Mouse (Mus musculus) embryo, embryonic 11 days (tissue): ENCODE results near the gene Timm22.

ENCODE experiments used
- DNase-seq: peaks from one replicate; pipeline ENCODE4 v3.0.0-alpha.2; 2015

Timm22 gene

DNA sequence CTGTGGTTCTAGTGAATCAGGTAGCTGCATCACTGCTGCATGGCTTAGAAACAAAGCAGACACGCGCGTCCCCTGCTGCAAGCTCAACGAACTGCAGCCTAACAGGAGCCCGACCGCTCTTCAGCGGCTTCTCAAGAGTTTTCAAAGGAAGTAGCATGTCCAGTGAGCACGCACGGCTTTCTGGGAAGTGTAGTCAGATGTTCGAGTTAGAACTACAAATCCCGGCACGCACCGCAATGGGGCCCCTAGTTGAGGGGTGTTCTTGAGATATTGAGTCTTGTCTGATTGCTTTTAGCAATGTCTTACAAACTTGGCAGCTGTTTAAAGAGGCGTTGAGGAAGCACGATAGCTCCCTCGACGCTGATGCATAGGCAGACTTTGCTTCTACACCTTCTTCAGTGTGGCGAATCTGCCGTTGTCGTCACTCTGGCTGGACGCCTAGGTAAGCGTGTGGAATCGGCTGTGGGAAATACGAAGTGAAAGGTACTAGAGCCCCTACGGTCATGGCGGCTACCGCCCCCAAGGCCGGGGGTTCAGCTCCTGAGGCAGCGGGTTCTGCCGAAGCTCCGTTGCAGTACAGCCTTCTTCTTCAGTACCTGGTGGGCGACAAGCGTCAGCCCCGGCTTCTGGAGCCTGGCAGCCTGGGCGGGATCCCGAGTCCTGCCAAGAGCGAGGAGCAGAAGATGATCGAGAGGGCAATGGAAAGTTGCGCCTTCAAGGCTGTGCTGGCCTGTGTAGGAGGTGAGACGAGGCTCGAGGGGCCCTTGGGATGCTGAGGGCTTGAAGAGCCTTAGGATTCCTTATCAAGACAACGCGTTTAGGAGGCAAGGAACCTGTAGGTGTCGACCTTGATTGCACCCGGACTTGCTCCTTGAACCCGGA, at the start of gene Timm22:
Timm22 (plus strand) TSS at position 251 of the 882 bp plus-strand sequence.
- DNase-seq: peak; percentile 97

DNA sequence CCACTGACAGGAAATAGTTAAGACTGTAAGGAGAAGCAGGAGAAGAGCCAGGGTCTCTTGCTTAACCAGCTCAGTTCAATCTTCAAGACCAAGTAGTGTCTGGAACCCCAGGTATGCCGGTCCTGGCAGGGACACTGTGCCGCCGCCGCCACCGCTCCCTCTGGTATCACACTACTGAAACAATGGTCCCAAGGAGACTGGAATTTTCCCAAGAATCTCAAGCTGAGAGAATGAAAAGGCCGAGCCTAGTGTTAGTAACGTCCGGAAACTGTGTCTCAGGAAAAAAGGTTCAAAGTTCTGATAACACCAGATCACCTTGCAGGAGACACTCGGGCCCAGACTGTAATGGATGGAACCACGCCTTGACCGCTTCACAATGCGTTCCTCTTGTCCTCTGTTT, 49.3 kb upstream of the Timm22 start:
- DNase-seq: no peak

DNA sequence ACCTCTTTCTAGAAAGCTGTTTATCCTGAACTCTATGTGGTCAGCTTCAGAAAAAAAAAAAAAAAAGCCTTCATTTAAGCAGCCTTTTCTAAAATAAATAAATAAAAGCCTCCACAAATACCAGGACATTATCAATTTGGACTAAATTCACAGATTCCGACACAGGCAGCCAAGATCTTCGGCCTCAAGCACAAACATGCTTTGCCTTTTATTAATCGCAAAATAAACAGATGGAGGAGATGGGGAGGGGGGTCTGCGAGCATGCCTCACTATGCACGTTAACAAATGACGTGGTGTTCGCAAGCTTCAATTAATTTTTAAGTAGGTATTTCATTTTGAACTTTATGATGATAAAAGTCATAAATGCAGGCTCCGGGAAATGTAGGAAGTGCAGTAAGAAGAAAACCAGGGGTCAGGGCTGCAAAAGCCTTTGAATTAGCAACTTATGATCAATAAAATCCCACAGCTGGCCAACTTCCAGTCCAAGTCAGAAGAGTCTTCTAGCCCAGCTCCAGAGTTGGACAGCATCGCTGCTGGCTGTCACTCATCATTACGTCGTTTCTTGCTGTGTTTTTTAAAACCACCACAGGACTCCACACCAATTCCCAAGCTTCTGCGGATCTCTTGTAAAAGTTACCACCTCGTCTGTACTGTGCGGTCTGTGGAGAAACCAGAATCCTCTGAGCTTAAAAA, 48.0 kb upstream of the Timm22 start:
- no peak for DNase-seq

DNA sequence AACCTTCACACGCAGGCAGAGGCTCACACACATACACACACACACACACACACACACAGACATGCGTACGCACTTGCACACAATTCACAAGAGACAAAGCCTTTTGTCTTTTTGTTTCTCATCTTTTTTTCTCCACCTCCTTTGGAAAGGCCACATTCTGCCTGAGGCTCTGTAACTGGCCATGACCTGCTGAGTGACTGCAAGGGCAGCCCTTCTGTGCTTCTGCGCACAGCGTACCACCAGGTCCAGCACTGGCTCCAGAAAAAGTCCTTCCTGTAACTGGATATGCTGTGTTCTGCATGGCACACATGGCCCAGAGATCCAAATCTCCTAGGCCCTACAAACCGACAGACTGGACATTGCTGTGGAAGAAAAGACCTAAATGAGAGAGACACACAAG, 46.5 kb upstream of the Timm22 start:
- DNase-seq: no peak

DNA sequence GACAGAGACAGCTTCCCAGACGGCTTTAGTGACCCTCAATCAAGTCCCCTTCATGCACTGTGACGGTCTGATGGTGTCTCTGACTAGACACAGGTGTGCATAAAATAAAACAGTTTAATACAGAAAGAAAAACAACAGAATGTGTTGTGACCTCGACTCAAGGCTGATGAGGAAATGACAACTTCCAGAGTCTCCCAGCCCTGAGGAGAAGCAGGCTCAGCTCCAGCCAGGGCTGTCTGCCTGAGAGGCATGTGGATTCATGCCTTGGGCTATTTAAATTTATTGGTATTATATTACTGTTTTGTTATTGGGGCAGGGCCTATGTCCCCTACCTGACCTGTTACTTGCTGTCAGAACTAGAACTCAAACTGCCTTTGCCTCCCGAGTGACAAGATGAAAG, 45.3 kb upstream of the Timm22 start:
- no peak for DNase-seq

DNA sequence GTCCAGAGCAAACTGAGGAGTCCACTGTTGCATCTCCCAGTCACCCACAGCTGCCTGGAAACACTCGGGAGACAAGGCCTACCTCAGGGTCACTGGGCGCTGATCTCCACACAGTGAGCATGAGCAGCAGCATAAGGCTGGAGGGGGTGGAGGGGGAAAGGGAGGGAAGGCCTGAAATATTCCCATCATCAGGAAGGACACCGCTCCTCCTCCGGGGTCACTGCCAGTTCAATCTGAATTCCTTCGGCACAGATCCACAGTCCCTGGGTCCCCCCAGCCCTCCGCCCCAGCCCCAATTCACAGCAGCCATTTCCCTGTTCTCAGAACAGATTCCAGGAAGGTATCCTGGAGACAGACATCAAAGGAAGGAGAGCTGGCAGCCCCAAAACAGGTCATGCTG, 43.6 kb upstream of the Timm22 start:
- DNase-seq: peak; percentile 79

DNA sequence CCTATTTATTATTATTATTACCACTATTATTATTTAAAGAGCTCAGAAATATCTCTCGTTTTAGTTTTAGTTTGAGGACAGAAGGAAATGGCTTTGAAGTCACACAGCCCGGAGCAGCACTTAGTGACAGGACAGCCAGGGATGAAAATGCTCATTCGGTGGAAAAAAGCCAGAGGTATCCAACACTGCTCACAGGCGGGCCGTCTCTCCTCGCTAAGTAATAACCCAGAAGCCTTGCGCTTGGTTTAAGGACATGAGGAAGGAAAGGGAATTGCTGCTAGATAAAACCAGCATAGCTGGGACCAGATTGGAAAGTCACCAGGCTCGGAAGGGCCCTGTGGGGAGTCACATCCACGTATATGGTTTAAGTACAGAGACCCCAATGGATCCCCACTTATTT, 43.1 kb upstream of the Timm22 start:
- peak; percentile 49 for DNase-seq

DNA sequence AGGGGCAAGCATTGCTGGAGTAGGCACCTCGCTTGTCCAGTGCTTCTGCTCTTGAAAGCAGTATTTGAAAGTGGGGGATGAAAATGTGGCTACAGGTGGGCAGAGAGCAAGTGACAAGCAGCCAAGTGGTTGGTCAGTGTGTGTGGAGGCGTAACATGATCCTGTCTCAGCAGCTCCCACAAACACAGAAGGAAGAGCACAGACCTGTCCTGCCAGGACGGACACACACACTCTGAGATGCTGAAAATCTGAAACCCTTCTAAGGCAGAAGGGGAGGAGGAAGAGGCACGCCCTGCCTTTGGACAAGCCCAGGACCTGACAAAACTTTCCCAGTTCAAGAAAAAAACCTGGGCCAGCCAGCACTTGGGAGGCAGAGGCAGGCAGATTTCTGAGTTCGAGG, 42.7 kb upstream of the Timm22 start:
- no peak for DNase-seq

DNA sequence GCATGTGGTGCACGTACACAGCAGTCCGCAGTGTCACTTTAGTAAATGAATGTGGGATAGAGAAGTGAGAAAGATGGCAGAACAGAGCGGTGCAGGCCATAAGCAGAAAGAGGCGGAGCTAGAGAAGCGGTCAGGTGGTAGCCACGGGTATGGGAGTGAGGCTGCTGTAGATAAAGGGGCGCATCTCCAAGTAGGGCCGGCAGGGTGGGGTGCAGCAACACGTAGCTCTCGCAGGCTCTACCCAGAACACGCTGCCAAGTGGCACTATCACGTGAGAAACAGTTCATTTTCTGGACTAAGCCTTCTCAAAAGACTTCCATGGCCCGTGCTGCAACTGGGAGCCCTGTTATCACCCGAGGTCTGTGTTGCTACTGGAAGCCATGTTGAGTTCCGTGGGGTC, 40.0 kb upstream of the Timm22 start:
- no peak for DNase-seq

DNA sequence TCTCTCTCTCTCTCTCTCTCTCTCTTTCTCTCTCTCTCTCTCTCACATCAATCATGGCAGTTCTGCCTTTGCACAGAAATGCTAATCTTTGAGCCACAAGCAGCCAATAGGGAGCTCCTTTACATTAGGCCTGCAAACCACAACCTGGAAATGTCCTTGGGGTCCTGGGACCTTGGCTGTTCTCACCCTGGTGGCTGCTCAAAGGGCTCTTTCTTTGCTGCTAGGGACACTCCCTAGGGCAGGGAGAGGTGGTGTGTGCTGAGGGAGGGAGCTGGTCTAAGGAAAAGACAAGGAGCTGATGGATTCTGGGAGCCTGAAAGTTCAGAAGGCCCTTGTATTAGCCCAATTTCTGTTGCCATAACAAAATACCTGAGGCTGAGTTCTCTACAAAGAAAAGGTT, 36.3 kb upstream of the Timm22 start:
- DNase-seq: no peak

DNA sequence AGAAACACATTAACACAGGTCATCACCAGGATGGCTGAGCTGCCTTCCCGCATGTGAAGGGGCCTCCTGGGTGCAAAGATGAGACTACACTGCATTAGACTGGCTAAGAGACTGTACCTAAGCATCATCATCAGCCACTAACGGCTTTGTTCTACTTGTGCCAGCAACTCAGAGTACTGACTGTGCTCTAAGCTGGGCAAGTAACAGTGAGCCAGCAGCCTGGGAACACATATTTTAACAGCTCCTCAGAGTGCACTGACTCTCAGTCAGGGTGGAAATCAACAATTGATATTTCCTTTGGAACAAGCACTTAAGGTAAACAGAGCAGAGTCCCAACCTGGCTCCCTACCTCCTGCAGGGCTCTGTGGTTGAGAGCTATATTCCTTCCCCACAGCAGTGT, 34.6 kb upstream of the Timm22 start:
- DNase-seq: no peak

DNA sequence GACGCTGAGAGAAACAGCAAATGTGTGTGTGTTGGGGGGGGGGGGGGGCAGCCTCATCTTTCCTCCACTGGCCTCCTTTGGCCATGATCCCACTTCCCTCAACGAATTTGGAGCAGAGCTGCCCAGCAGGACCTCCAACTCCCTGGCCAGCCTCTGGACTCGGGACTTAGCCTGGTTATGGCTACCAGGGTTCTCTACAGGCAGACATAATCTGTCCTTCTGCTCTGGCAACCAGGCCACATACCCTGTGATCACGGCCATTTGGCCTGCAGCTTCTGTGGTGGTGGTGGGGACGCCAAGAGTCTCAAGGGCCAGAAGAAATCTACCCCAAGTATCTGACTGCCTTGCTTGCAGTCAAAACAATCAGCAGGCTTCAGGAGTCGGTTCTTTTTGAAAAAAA, 34.2 kb upstream of the Timm22 start:
- no peak for DNase-seq

DNA sequence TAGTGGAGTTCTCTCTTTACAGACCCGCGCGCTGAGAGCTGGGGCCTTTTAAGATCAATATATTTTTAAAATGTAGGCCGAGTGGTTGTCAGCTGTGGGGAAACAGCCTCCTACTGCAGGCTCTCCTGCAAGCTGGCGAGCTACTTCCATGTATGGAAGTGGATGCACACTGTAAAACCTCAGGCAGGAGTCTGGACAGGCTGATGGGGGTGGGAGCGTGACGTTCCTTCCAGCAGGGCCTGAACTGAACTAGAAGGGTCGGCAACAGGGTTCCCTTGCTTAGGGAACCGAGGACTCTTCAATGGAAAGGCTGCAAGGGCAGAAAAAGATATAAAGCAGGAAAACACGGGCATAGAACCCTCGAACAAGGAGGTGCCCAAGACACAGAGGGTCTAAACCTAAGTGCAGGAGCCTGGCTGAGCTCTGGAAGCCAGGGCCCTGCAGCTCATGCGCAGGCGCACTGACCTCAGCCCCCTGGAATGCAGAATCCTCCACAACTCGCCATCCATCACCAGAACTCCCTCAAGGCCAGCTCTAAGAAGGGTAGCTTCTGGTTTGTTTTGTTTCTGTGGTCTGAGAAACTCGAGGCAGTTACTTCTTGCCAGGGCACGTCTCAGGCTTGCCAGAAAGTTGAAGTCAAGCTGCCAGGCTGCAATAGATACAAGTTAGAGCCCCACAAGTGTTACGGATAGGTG, 32.1 kb upstream of the Timm22 start:
- peak; percentile 86 for DNase-seq

DNA sequence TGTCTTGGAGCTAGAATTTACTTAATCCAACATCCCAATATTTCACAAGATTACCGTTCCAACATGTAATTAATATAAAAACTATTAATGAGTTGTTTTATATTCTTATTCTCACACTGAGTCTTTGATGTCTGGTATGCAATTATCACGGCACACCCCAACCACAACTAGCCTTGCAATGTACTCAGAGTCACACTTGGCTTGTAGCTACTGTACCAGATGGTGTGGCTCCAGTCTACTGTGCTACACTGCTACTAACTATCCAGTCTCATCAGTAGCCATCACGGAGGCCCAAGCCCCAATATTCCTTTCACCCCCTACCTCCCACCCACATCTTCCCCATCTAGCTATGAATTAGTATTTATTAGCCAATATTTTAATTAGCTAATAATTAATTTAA, 30.3 kb upstream of the Timm22 start:
- no peak for DNase-seq

DNA sequence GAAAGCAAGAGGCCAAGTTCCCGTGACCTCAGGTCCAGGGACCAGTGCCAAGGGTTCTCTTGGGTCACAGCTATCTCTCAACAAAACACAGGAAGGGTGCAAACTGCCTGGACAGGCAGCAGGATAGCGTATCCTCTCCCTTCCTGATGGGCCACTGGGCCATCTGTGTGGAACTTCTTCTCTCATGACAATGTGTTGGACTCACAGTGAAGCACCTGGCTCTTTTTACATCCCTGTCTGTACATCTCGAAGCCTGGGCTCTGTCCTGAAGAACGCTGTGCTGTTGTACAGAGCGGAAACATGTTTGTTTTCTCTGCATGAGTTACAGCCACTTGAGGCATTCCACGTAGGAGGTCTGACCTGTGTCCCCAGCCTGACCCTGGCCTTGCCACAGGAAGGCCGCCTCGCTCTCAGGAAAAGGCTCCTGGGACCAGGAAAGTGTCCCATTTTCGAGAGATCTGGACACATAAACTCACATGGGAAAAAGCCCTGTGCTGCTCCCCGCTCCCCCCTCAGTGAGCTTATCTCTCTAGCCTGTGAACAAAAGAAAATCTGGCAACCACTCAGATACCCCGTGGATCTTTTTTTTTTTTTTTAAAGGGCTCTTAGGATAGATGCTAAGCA, 26.7 kb upstream of the Timm22 start:
- peak; percentile 75 for DNase-seq

DNA sequence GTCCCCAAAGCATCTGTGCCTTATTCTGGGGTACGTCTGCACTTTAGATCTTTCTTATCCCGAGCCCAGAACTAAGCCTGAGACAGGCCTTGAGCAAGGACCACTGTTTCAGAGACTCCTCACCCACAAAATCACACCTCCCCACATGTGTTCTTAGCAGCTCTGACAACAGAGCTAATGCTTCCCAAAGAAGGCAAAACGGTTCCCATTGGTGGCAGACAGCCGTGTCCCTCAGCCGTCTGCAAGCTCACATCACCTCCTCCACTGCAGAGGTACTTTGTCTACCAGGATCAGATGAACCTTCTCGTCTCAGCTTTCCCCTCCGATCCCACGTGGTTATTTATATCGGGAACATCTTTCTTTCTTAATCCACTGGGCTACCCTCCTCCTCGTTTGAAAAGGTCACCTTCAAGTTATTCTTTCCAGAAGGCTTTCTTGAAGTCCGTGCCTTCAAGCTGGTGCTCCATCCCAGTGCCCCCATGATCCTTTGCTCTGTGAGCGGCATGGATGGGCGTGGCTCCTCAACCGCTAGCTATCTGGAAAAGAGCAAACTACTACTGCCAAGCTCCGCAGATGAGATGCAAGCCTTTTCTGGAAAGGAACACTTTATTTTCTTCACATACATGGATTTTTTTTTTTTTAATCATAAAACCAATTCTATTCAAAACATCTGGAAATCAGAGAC, 25.4 kb upstream of the Timm22 start:
- DNase-seq: no peak

DNA sequence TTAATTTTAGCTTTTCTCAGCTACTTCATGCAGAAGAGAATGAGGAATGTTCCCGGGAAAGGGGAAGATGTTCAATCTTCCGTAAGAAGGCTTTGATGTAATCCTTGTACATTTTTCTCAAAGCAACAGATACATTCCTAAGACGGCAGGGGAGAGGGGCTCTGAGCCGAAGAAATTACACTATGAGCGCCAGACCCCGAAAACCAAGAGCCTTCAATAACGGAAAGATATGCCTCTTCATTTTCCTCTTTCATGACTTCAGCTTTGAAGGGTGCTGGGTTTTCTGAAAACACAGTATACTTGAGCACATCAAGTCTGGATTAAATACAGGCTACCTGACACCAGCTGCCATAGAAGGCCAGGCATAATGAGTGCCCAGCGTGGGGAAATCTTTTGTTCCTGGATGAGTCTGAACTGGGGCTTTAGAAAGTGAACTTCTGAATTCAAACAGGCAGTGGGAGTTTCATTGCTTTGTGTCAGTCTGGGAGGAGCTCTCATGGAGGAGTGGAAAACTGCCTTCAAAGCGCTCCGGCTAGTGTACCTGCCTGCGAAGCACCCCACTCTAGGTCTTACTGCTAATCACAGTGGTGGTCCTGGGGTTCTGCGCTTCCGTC, 23.9 kb upstream of the Timm22 start:
- DNase-seq: peak; percentile 52

DNA sequence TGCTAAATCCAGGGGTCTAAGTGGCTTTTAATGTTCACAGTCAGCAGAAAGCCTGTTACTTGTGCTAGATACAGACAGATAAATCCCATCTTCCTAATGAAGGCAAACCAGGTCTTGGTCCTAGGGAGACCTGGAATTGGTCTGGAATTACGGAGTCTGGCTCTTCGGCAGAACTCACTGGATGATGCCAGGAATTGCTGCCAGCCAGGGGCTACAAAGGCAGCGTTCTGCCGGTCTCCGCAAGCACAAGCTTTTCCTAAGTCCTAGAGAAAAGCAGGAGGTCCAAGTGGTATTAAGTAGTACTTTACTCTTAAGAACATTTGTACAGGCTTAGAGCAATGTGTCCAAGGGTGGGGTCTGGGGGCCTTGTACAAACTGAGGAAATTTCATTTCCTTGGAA, 22.4 kb upstream of the Timm22 start:
- DNase-seq: no peak

DNA sequence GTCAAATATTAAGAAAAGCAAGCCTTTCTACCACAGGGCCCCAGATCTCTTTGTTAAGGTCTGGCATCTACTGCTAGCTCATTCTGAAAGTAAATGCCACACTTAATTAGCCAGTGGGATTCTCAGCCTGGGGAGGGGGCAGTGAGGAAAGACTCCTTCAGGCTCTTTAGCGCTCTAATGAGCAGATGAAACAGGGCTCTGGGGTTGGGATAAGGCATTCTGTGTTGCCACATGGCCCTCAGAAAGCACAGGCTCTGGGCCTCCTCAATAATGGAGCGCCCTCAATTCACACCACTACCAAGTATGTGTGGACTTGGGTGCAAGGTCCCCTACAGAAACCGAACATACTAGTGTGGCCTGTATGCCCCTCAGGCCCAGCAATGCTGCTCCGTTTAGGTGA, 21.7 kb upstream of the Timm22 start:
- DNase-seq: peak; percentile 52

DNA sequence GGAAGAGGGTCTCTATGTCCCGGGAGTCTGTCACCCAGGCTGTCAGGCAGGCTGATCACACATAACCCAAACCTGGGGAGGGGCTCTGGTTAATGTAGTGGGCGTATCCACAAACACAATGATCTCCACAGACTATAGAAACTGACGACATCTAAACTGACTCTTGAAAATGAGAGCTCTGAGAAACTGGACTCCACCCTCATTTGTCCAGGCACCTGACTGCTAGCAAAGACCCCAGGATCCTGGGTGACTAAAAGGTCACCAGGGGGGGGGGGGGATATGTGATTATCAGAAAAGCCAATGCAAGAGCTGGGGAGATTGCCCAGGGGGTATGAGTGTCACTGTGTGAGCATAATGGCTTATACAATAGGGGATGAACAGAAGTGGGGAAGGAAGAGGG, 21.0 kb upstream of the Timm22 start:
- no peak for DNase-seq

DNA sequence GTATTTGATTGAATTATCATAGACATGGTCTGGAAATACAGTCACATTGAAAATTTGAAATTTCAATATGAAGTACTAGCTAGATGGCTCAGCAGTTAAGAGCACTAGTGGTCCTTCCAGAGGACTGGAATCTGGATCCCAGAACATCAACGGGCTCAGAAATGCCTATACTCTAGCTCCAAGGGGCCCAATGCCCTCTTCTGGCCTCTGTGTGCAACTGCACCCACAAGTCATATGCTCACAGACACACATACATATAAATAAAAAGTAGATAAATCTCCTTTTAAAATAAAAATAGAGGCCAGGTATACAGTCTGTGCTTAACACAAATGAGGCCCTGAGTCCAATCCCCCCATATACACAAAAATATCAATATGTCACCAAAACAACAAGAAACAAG, 19.7 kb upstream of the Timm22 start:
- no peak for DNase-seq

DNA sequence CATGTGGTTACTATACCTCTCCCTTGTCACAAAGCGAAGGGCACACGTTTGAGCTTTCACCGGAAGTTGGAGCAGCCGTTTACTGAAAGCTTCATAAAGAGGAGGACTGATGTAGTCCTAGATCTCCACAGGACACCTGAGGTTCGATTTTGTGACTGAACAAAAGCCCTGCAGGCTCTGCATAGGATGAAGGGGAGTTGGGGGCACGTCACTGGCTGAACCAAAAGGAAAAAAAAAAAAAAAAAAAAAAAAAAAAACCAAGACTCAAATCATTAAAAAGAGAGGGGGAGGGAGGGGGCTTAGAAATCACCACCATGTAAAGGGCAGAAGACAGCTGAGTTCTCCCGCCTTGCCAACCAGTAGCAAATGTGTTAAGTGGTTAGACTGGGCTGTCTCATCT, 18.0 kb upstream of the Timm22 start:
- peak; percentile 46 for DNase-seq
